Mouse (Mus musculus) brain, embryonic 14.5 days (tissue): Measurements from ENCODE around the gene 1700009N14Rik.

Experiments
- CTCF ChIP-seq: fragments of 200-500 bp; IDR thresholded peaks from 2 replicates; pipeline ENCODE4 v1.5.1; 2012; ENCODE audit warnings: inconsistent platforms, mild to moderate bottlenecking, moderate library complexity, borderline replicate concordance; ENCODE audit not compliant: insufficient read depth, insufficient read length; ENCODE audit errors: extremely low read depth
- POLR2A ChIP-seq: fragments of 200-500 bp; IDR thresholded peaks from 2 replicates; pipeline ENCODE4 v1.6.1; 2012; ENCODE audit warnings: mild to moderate bottlenecking, inconsistent platforms, borderline replicate concordance; ENCODE audit not compliant: poor library complexity, insufficient read depth, insufficient read length, severe bottlenecking; ENCODE audit errors: extremely low read depth

DNA sequence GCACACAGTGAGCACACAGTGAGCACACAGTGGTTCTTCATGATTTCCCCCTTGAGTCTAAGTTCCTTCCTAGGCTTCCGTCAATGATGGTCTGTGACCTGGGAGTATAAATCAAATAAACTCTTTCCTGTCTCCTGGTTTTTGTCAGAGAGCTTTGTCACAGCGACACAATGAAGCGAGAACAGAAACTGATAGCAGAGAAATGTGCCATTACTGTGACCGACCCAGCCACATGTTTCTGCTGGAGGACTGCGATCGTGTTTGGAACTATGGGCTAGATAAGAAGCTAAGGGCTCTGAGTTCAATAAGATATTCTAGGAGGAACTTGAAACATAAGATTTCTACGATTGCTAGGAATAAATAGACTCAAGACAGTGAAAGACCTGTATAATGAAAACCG lies 36.3 kb downstream of the 1700009N14Rik start:
- TF ChIP-seq POLR2A, result no peak
- TF ChIP-seq CTCF, result no peak
